ENCODE assay signal across 11 mouse cellular contexts in genomic region chr9:21311695-21312094, GRCm38 (mm10). TPM values are rescaled to one million over a fixed set of nuclear protein-coding genes. Genes with fewer than 3 reads are reported as not detected.
A peak's percentile ranks its signal among the peaks of the same experiment; 100 is the strongest.
DNase-seq lines count a peak whose midpoint lies in the region; ATAC-seq and TF ChIP-seq lines count a peak whose summit lies in the region.
"Had no signal": no experiment of that assay in that cellular context is flagged by ENCODE, and none has a peak within 500 bp of the region (broad histone marks: within the 10 kb centered on the region; RNA-seq: fewer than 3 reads in every experiment).

No protein-coding gene starts in this region.

- H3K4me2 ChIP-seq in lung, embryonic 14.5 days, result peak overlapping the region; percentile 42
- H3K4me2 ChIP-seq in limb, embryonic 11.5 days (ENCODE audit: low read depth, severe bottlenecking), result no peak overlapping the region; the same call in 1 of the 2 replicates
- peak overlapping the region; percentile 45 for H3K4me2 ChIP-seq in stomach, embryonic 15.5 days

- H3K36me3 ChIP-seq in lung, embryonic 14.5 days (ENCODE audit: insufficient read depth), result no peaks in the 10 kb centered on the region
- H3K36me3 ChIP-seq in limb, embryonic 11.5 days (ENCODE audit: control insufficient read depth, insufficient read depth, low read length), result no peaks in the 10 kb centered on the region
- no peaks in the 10 kb centered on the region for H3K36me3 ChIP-seq in stomach, embryonic 15.5 days

- 0 out of 2 replicates have a peak, but pooled peaks have one; percentile 18 for ATAC-seq in lung, embryonic 14.5 days (ENCODE audit: insufficient read depth)
- ATAC-seq in limb, embryonic 11.5 days (ENCODE audit: insufficient number of reproducible peaks, low FRiP score, low TSS enrichment, low read depth), result no peak
- no peak for ATAC-seq in stomach, embryonic 15.5 days (ENCODE audit: insufficient read depth, low FRiP score, low read depth)

- H3K27me3 ChIP-seq in lung, embryonic 14.5 days (ENCODE audit: insufficient read depth, low read length), result peaks cover 14% of the 10 kb centered on the region
- H3K27me3 ChIP-seq in limb, embryonic 11.5 days (ENCODE audit: control insufficient read depth, insufficient read depth, low read length), result peaks cover 18% of the 10 kb centered on the region
- peaks cover 12% of the 10 kb centered on the region for H3K27me3 ChIP-seq in stomach, embryonic 15.5 days (replicated peaks)

- H3K4me1 ChIP-seq in lung, embryonic 14.5 days (ENCODE audit: insufficient read depth), result no peaks in the 10 kb centered on the region
- no peaks in the 10 kb centered on the region for H3K4me1 ChIP-seq in limb, embryonic 11.5 days (ENCODE audit: control insufficient read depth, insufficient read depth, low read length)
- H3K4me1 ChIP-seq in stomach, embryonic 15.5 days, result peaks cover 2% of the 10 kb centered on the region; the same call in 1 of the 2 replicates

- WGBS in lung, embryonic 14.5 days, result 23% methylated on average over 7 of the region's 7 CpGs
- 26% methylated on average over 7 of the region's 7 CpGs for WGBS in limb, embryonic 11.5 days
- 24% methylated on average over 7 of the region's 7 CpGs for WGBS in stomach, embryonic 15.5 days

- intact Hi-C loops in heart, postnatal 10 days (cut with DNase I), result loop anchor here (2.0 kb wide), 2 partner anchors 99 to 155 kb away; partner anchors contain the start of gene Qtrt1

- peak overlapping the region; percentile 43 for H3K9ac ChIP-seq in lung, embryonic 14.5 days
- peak overlapping the region; percentile 12; the same call in 1 of the 2 replicates for H3K9ac ChIP-seq in limb, embryonic 11.5 days (ENCODE audit: low read length)
- H3K9ac ChIP-seq in stomach, embryonic 15.5 days, result peak overlapping the region; percentile 30; the same call in 1 of the 2 replicates

- H3K9me3 ChIP-seq in lung, embryonic 14.5 days (ENCODE audit: low read depth, low read length), result no peaks in the 10 kb centered on the region
- no peaks in the 10 kb centered on the region for H3K9me3 ChIP-seq in limb, embryonic 11.5 days (ENCODE audit: control insufficient read depth, low read length)
- H3K9me3 ChIP-seq in stomach, embryonic 15.5 days, result no peaks in the 10 kb centered on the region

- no peak overlapping the region for H3K27ac ChIP-seq in lung, embryonic 14.5 days (ENCODE audit: low read depth)
- no peak overlapping the region for H3K27ac ChIP-seq in limb, embryonic 11.5 days (replicated peaks; ENCODE audit: low read depth, low read length)
- 0 out of 2 replicates have a peak overlapping the region, but pooled peaks have one; percentile 35 for H3K27ac ChIP-seq in stomach, embryonic 15.5 days

- no peak for TF ChIP-seq CTCF in lung, embryonic 14.5 days (IDR thresholded peaks at IDR 0.05; ENCODE audit: low read depth)

- peak; percentile 84 for DNase-seq in heart, adult 11 months
- no peak for DNase-seq in heart, postnatal 10 days
- DNase-seq in lung, embryonic 14.5 days, result no peak
- DNase-seq in lung, adult 18-20 months, result no peak
- no peak for DNase-seq in limb, embryonic 11.5 days (ENCODE audit: low spot score)
- DNase-seq in layer of hippocampus, adult 8-10 months (ENCODE audit: low spot score in 2 of 2), result no peak
- DNase-seq in frontal cortex, postnatal 25 days (ENCODE audit: low spot score in 2 of 2), result no peak
- DNase-seq: spleen, adult 18-20 months had no signal

- peak overlapping the region; percentile 43 for H3K4me3 ChIP-seq in lung, embryonic 14.5 days (ENCODE audit: low read depth, low read length)
- peak overlapping the region; percentile 20 for H3K4me3 ChIP-seq in limb, embryonic 11.5 days (ENCODE audit: low read depth, low read length)
- H3K4me3 ChIP-seq in stomach, embryonic 15.5 days (replicated peaks), result peak overlapping the region; percentile 50
- H3K4me3 ChIP-seq: erythroblast, embryonic 14.5 days had no signal

RNA-seq across cellular contexts. Expression of gene Ap1m2, which starts 0.4 kb away (rescaled TPM):
- total RNA-seq in heart, postnatal 10 days (2021), result not detected
- polyA plus RNA-seq in lung, embryonic 14.5 days (2014; fragmentation: Nextera tagmentation; extraction: Ambion mirVana), result 45.7 and 45.8 TPM in 2 replicates
- 8.0 and 8.2 TPM in 2 replicates for polyA plus RNA-seq in limb, embryonic 11.5 days (2014; fragmentation: Nextera tagmentation; extraction: Ambion mirVana)
- 67.7 and 74.2 TPM in 2 replicates for polyA plus RNA-seq in stomach, embryonic 15.5 days (2015; fragmentation: Nextera tagmentation; extraction: Ambion mirVana)
- 1 to 10 TPM in 3 of 4 experiments, under 1 TPM in 1; 0.35 to 2.0 (median 1.6) TPM for total RNA-seq in layer of hippocampus, adult 8-10 months (2022)
- total RNA-seq: hematopoietic stem cell, adult 5-6 weeks had no signal
- polyA plus RNA-seq: erythroblast, embryonic 14.5 days had no signal

RNA-seq across cellular contexts. Expression of gene Slc44a2, which starts 8.8 kb away (rescaled TPM):
- 10 to 100 TPM; 86.7 to 95.4 TPM for total RNA-seq in heart, postnatal 10 days (2021)
- polyA plus RNA-seq in lung, embryonic 14.5 days (2014; fragmentation: Nextera tagmentation; extraction: Ambion mirVana), result 122 TPM in 2 replicates
- 79.9 and 84.5 TPM in 2 replicates for polyA plus RNA-seq in limb, embryonic 11.5 days (2014; fragmentation: Nextera tagmentation; extraction: Ambion mirVana)
- 89.1 and 95.7 TPM in 2 replicates for polyA plus RNA-seq in stomach, embryonic 15.5 days (2015; fragmentation: Nextera tagmentation; extraction: Ambion mirVana)
- 10 to 100 TPM; 55.2 to 74.2 (median 64.7) TPM for total RNA-seq in layer of hippocampus, adult 8-10 months (2022)

RNA-seq across cellular contexts. Expression of gene Cdkn2d, which starts 20.5 kb away (rescaled TPM):
- 10 to 100 TPM; 24.5 to 25.3 TPM for total RNA-seq in heart, postnatal 10 days (2021)
- 45.3 and 48.1 TPM in 2 replicates for polyA plus RNA-seq in lung, embryonic 14.5 days (2014; fragmentation: Nextera tagmentation; extraction: Ambion mirVana)
- polyA plus RNA-seq in limb, embryonic 11.5 days (2014; fragmentation: Nextera tagmentation; extraction: Ambion mirVana), result 40.6 and 42.7 TPM in 2 replicates
- 44.4 and 50.0 TPM in 2 replicates for polyA plus RNA-seq in stomach, embryonic 15.5 days (2015; fragmentation: Nextera tagmentation; extraction: Ambion mirVana)
- total RNA-seq in layer of hippocampus, adult 8-10 months (2022), result 10 to 100 TPM; 48.8 to 61.6 (median 55.9) TPM

RNA-seq across cellular contexts. Expression of gene Kri1, which starts 23.9 kb away (rescaled TPM):
- total RNA-seq in heart, postnatal 10 days (2021), result 10 to 100 TPM; 18.9 to 19.7 TPM
- polyA plus RNA-seq in lung, embryonic 14.5 days (2014; fragmentation: Nextera tagmentation; extraction: Ambion mirVana), result 12.2 and 14.3 TPM in 2 replicates
- polyA plus RNA-seq in limb, embryonic 11.5 days (2014; fragmentation: Nextera tagmentation; extraction: Ambion mirVana), result 14.1 and 16.2 TPM in 2 replicates
- polyA plus RNA-seq in stomach, embryonic 15.5 days (2015; fragmentation: Nextera tagmentation; extraction: Ambion mirVana), result 14.4 and 14.5 TPM in 2 replicates
- total RNA-seq in layer of hippocampus, adult 8-10 months (2022), result 10 to 100 TPM; 43.2 to 48.9 (median 44.5) TPM

RNA-seq across cellular contexts. Expression of gene Atg4d, which starts 46.6 kb away (rescaled TPM):
- total RNA-seq in heart, postnatal 10 days (2021), result 10 to 100 TPM; 67.6 to 69.6 TPM
- polyA plus RNA-seq in lung, embryonic 14.5 days (2014; fragmentation: Nextera tagmentation; extraction: Ambion mirVana), result 33.7 and 34.7 TPM in 2 replicates
- 29.5 and 31.9 TPM in 2 replicates for polyA plus RNA-seq in limb, embryonic 11.5 days (2014; fragmentation: Nextera tagmentation; extraction: Ambion mirVana)
- polyA plus RNA-seq in stomach, embryonic 15.5 days (2015; fragmentation: Nextera tagmentation; extraction: Ambion mirVana), result 49.9 and 51.3 TPM in 2 replicates
- 10 to 100 TPM; 37.3 to 45.0 (median 38.1) TPM for total RNA-seq in layer of hippocampus, adult 8-10 months (2022)
